Mouse (Mus musculus) CH12.LX (cell line): Measurements from ENCODE around the gene AC131692.1.

ENCODE experiments used
- MAX ChIP-seq: IDR thresholded peaks from 2 replicates; pipeline ENCODE4 v1.6.1; 2011; ENCODE audit warnings: low read length, improper control_type of control experiment
- SMC3 ChIP-seq: IDR thresholded peaks from 2 replicates; pipeline ENCODE4 v1.6.1; 2011; ENCODE audit warnings: low read depth, low read length, improper control_type of control experiment
- TBP ChIP-seq: conservative IDR thresholded peaks from 2 replicates; pipeline ENCODE4 v1.6.1; 2011; ENCODE audit warnings: low read depth, low read length, improper control_type of control experiment

DNA sequence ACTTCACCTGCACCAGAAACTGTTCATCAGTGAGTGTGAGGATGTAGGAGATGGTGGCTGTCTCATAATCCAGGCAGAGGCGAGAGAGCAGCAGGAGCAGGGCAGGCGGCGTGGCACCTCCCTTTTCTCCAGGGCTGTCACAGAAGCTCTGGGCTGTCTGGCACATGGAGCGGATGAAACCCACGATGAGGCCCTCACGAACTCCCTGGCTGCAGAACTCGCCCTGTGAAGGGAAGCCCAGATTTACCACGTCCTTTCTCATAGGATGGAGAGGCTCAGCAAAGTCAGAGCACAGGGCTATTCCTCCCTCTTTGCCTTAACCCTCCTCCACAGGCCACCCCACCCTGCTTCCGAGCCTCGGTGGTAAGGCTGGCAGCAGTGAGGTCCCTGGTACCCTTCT lies 24.4 kb upstream of the AC131692.1 start:
- TF ChIP-seq MAX = no peak
- TF ChIP-seq TBP = no peak
- no peak for TF ChIP-seq SMC3
